Mouse (Mus musculus): Measurements from ENCODE around the gene Fam155a. TPM values are rescaled to one million over a fixed set of nuclear protein-coding genes. Genes with fewer than 3 reads are reported as not detected.

Fam155a gene
- polyA plus RNA-seq, 1 experiment from 2014 or later: 0.89 TPM

DNA sequence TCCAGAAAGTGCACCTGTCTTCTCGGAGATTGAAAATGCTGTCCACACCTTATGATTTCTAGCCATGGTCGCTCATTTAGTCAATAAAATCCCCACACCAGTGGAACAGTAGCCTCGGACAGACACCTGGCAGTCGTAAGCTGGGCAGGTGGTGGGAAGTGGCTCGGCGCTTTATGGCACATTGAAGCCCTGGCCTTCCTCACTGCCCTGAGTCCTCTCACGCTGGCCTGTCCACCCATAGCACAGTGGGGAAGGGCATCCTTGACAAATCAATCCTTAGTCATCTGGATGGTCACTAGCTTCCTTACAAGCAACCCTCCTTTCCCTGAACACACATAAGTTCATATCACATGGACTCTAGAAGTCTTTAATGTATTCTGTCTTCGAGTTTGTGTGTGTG is 401.8 kb downstream of the Fam155a start:
- no peak overlapping the region for H3K27ac ChIP-seq
- no peak overlapping the region for H3K4me3 ChIP-seq
- H3K27me3 ChIP-seq: no peaks in the 10 kb centered on the region
- 75% methylated on average over 8 of the region's 8 CpGs for WGBS
- H3K9me3 ChIP-seq: no peaks in the 10 kb centered on the region
- H3K36me3 ChIP-seq: no peaks in the 10 kb centered on the region
- ATAC-seq (ENCODE audit: low FRiP score, low read depth): no peak
- no peak overlapping the region for H3K4me2 ChIP-seq (replicated peaks)
- H3K9ac ChIP-seq: no peak overlapping the region
- no peaks in the 10 kb centered on the region for H3K4me1 ChIP-seq

GRCm38 (mm10) chr8:9367721-9368120 is 403.2 kb downstream of the Fam155a start:
- Histone ChIP-seq H3K27me3 (no peaks in the 10 kb centered on the region), H3K27ac (no peak overlapping the region), H3K4me3 (no peak overlapping the region), H3K9ac (no peak overlapping the region), H3K4me2 (replicated peaks) (no peak overlapping the region), H3K4me1 (no peaks in the 10 kb centered on the region), H3K9me3 (no peaks in the 10 kb centered on the region), H3K36me3 (no peaks in the 10 kb centered on the region)
- WGBS: 79% methylated on average over 6 of the region's 6 CpGs
- no peak for ATAC-seq (ENCODE audit: low FRiP score, low read depth)

GRCm38 (mm10) chr8:9365381-9365780 is 405.6 kb downstream of the Fam155a start:
- ATAC-seq (ENCODE audit: low FRiP score, low read depth): no peak
- 87% methylated on average over 1 of the region's 1 CpGs for WGBS
- Histone ChIP-seq H3K4me1 (no peaks in the 10 kb centered on the region), H3K9me3 (no peaks in the 10 kb centered on the region), H3K27me3 (no peaks in the 10 kb centered on the region), H3K4me3 (no peak overlapping the region), H3K9ac (no peak overlapping the region), H3K27ac (no peak overlapping the region), H3K36me3 (no peaks in the 10 kb centered on the region), H3K4me2 (replicated peaks) (no peak overlapping the region)

DNA sequence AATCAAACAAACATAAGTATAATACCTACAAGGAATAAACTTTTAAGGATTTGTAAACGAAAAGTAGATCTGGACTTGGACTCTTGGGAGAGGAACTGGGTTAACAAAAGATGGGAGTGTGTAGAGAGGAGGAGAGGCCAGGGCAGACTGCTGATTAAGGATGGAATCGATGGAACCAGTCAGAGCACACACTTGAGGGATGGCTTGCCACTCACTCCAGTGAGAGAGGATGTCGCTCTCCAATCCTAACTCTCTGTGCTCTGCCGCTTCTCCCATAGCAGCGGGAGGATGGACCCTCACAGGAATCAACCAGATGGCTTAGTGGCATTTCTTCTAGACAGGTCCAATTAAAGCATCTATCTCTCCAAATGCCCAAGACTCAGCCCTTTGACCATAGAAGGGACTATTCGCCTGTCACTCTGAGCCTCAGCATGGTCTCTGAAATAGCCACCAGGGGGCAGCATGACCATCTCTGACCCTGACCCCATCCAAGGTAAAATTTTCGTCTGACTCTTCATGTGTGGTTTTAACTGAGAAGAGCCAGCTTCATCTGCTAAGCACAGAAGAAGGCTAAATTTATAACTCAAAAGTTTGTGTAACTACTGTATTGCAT is 422.3 kb downstream of the Fam155a start:
- Histone ChIP-seq H3K4me1 (no peaks in the 10 kb centered on the region), H3K27ac (no peak overlapping the region), H3K4me3 (no peak overlapping the region), H3K4me2 (replicated peaks) (no peak overlapping the region), H3K27me3 (no peaks in the 10 kb centered on the region), H3K9ac (no peak overlapping the region), H3K36me3 (no peaks in the 10 kb centered on the region), H3K9me3 (no peaks in the 10 kb centered on the region)
- ATAC-seq (ENCODE audit: low FRiP score, low read depth): peak; percentile 73; the same call in 1 of the 2 replicates
- 53% methylated on average over 7 of the region's 7 CpGs for WGBS

GRCm38 (mm10) chr8:9347163-9347562 is 423.8 kb downstream of the Fam155a start:
- H3K27ac ChIP-seq: no peak overlapping the region
- H3K9ac ChIP-seq: no peak overlapping the region
- no peaks in the 10 kb centered on the region for H3K36me3 ChIP-seq
- WGBS: 75% methylated on average over 4 of the region's 4 CpGs
- H3K27me3 ChIP-seq: no peaks in the 10 kb centered on the region
- ATAC-seq (ENCODE audit: low FRiP score, low read depth): no peak
- no peak overlapping the region for H3K4me2 ChIP-seq (replicated peaks)
- H3K4me1 ChIP-seq: no peaks in the 10 kb centered on the region
- no peaks in the 10 kb centered on the region for H3K9me3 ChIP-seq
- no peak overlapping the region for H3K4me3 ChIP-seq

- Histone ChIP-seq H3K27ac (no peak overlapping the region), H3K36me3 (no peaks in the 10 kb centered on the region), H3K4me3 (no peak overlapping the region), H3K4me2 (replicated peaks) (no peak overlapping the region), H3K27me3 (no peaks in the 10 kb centered on the region), H3K4me1 (no peaks in the 10 kb centered on the region), H3K9ac (no peak overlapping the region), H3K9me3 (no peaks in the 10 kb centered on the region)
- 74% methylated on average over 4 of the region's 4 CpGs for WGBS
- no peak for ATAC-seq (ENCODE audit: low FRiP score, low read depth)
These were observed 426.8 kb downstream of the Fam155a start for GRCm38 (mm10) chr8:9344136-9344535.

GRCm38 (mm10) chr8:9342998-9343397 is 428.0 kb downstream of the Fam155a start:
- WGBS: 81% methylated on average over 9 of the region's 9 CpGs
- no peaks in the 10 kb centered on the region for H3K27me3 ChIP-seq
- no peak overlapping the region for H3K27ac ChIP-seq
- H3K9ac ChIP-seq: no peak overlapping the region
- no peak overlapping the region for H3K4me2 ChIP-seq (replicated peaks)
- no peak overlapping the region for H3K4me3 ChIP-seq
- no peaks in the 10 kb centered on the region for H3K36me3 ChIP-seq
- ATAC-seq (ENCODE audit: low FRiP score, low read depth): no peak
- no peaks in the 10 kb centered on the region for H3K9me3 ChIP-seq
- H3K4me1 ChIP-seq: no peaks in the 10 kb centered on the region

- Histone ChIP-seq H3K4me2 (replicated peaks) (no peak overlapping the region), H3K27me3 (no peaks in the 10 kb centered on the region), H3K9ac (no peak overlapping the region), H3K4me3 (no peak overlapping the region), H3K9me3 (no peaks in the 10 kb centered on the region), H3K4me1 (no peaks in the 10 kb centered on the region), H3K27ac (no peak overlapping the region), H3K36me3 (no peaks in the 10 kb centered on the region)
- ATAC-seq (ENCODE audit: low FRiP score, low read depth): no peak
- 86% methylated on average over 9 of the region's 9 CpGs for WGBS
These were observed 428.4 kb downstream of the Fam155a start for GRCm38 (mm10) chr8:9342593-9342992.

DNA sequence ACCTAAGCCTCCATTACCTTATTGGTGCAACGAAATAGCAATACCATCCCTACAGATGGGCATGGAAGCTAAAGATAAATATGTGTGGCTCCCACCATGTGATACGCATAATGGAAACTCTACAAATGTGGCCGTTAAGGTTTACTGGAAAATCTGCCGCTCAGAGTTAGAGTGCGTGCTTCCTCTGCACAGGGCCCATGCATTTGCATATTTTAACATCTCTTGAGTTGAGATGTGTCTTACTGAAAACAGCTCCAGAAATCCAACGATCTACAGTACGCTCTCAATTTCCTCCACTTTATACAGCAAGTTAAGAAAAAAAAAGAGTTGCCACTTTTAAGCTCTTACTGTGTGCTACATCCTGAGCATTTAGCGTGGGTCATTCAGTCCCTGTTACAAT is 433.1 kb downstream of the Fam155a start:
- 83% methylated on average over 8 of the region's 8 CpGs for WGBS
- Histone ChIP-seq H3K9ac (no peak overlapping the region), H3K9me3 (no peaks in the 10 kb centered on the region), H3K4me2 (replicated peaks) (no peak overlapping the region), H3K36me3 (no peaks in the 10 kb centered on the region), H3K4me1 (0 out of 2 replicates have a peak, but pooled peaks cover 2% of the 10 kb centered on the region), H3K27me3 (no peaks in the 10 kb centered on the region), H3K4me3 (no peak overlapping the region), H3K27ac (no peak overlapping the region)
- no peak for ATAC-seq (ENCODE audit: low FRiP score, low read depth)

- no peak overlapping the region for H3K4me3 ChIP-seq
- 37% methylated on average over 6 of the region's 6 CpGs for WGBS
- H3K27ac ChIP-seq: no peak overlapping the region
These were observed 435.0 kb downstream of the Fam155a start for GRCm38 (mm10) chr8:9335933-9336303.

GRCm38 (mm10) chr8:9335285-9335932 is 435.6 kb downstream of the Fam155a start:
- Histone ChIP-seq H3K4me1 (0 out of 2 replicates have a peak, but pooled peaks cover 2% of the 10 kb centered on the region), H3K4me2 (replicated peaks) (no peak overlapping the region), H3K9me3 (no peaks in the 10 kb centered on the region), H3K36me3 (no peaks in the 10 kb centered on the region), H3K27ac (no peak overlapping the region), H3K9ac (no peak overlapping the region), H3K4me3 (no peak overlapping the region), H3K27me3 (no peaks in the 10 kb centered on the region)
- 45% methylated on average over 10 of the region's 10 CpGs for WGBS
- ATAC-seq (ENCODE audit: low FRiP score, low read depth): 0 out of 2 replicates have a peak, but pooled peaks have one; percentile 24

More at GRCm38 (mm10) chr8:9335933-9336303, 435.0 kb downstream of the Fam155a start:
- Histone ChIP-seq H3K9me3 (no peaks in the 10 kb centered on the region), H3K4me1 (0 out of 2 replicates have a peak, but pooled peaks cover 2% of the 10 kb centered on the region), H3K36me3 (no peaks in the 10 kb centered on the region), H3K9ac (no peak overlapping the region), H3K27me3 (no peaks in the 10 kb centered on the region), H3K4me2 (replicated peaks) (no peak overlapping the region)
- no peak for ATAC-seq (ENCODE audit: low FRiP score, low read depth)

DNA sequence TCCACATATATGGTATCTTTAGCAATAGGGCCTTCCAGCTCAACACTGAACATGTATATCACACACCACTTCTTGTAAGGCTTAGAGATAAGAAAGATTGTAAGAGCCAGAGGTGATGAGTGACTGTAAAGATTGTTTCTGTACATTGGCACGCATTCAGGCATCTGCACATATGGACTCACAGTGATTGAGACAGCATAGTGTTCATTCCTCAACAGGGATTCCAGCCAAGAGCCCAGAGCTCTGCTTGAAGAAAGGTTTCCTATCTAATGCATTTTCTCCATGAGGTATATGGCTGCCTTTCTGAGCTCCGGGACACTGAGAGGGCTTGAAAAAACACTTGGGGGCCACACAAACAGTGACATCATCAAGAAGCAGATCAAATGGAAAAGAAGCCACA is 438.2 kb downstream of the Fam155a start:
- no peak overlapping the region for H3K9ac ChIP-seq
- no peaks in the 10 kb centered on the region for H3K9me3 ChIP-seq
- H3K36me3 ChIP-seq: no peaks in the 10 kb centered on the region
- H3K4me2 ChIP-seq (replicated peaks): no peak overlapping the region
- no peak overlapping the region for H3K4me3 ChIP-seq
- H3K4me1 ChIP-seq: 0 out of 2 replicates have a peak, but pooled peaks cover 2% of the 10 kb centered on the region
- 74% methylated on average over 2 of the region's 2 CpGs for WGBS
- no peak for ATAC-seq (ENCODE audit: low FRiP score, low read depth)
- no peaks in the 10 kb centered on the region for H3K27me3 ChIP-seq
- H3K27ac ChIP-seq: no peak overlapping the region

GRCm38 (mm10) chr8:9309456-9309855 is 461.5 kb downstream of the Fam155a start:
- Histone ChIP-seq H3K27ac (no peak overlapping the region), H3K36me3 (no peaks in the 10 kb centered on the region), H3K4me1 (no peaks in the 10 kb centered on the region), H3K27me3 (no peaks in the 10 kb centered on the region), H3K4me3 (no peak overlapping the region), H3K9ac (no peak overlapping the region), H3K9me3 (no peaks in the 10 kb centered on the region), H3K4me2 (replicated peaks) (no peak overlapping the region)
- no peak for ATAC-seq (ENCODE audit: low FRiP score, low read depth)
- WGBS: 31% methylated on average over 8 of the region's 8 CpGs

Data from limb, embryonic 13.5 days (tissue).